ENCODE assay signal across 8 mouse cellular contexts in the genomic region with DNA sequence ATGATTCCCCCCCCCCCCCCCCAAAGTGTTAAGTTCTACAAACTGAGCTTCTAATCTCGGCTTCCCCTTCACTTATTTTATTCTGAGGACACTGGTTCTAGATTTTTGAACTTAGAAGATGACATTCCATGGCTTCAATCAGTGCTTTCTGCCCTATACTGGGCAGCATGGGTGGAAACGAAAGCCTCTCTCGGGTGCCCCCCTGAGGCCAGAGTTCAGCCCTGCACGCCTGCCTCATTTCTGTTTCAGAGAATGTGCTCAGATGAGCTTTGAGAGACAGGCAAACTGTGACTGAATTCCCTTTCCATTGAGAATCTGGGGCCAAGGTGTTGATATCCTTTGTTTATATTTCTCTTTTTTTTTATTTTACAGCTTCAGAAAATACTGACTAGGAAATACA. TPM values are rescaled to one million over a fixed set of nuclear protein-coding genes. Genes with fewer than 3 reads are reported as not detected.
DNase-seq lines count a peak whose midpoint lies in the region; TF ChIP-seq lines count a peak whose summit lies in the region.

No protein-coding gene starts in this region.

- H3K27ac ChIP-seq in gastrocnemius, adult 2 months, result no peak overlapping the region

- peak; percentile 63 for TF ChIP-seq CTCF in gastrocnemius, adult 2 months (IDR thresholded peaks at IDR 0.05)

- no peak overlapping the region for H3K4me3 ChIP-seq in gastrocnemius, adult 2 months

- DNase-seq in gastrocnemius, adult 2 months, result peak; percentile 37
- no peak for DNase-seq in gastrocnemius, postnatal 25 days
- DNase-seq in right cerebral cortex, adult 18-20 months, result peak; percentile 59
- no peak for DNase-seq in right cerebral cortex, postnatal 25 days
- DNase-seq in cerebellum, postnatal 36 days, result peak; percentile 87
- peak; percentile 62 to 66 for DNase-seq in kidney, postnatal 4 days
- peak; percentile 16 for DNase-seq in retina, postnatal 7 days (ENCODE audit: low read depth, low spot score)
- DNase-seq in thymus, postnatal 14 days, result no peak

- intact Hi-C loops in gastrocnemius, adult 2 months (cut with DNase I), result no loop called here

RNA-seq across cellular contexts. Expression of gene Snap25, which starts 7.0 kb away (rescaled TPM):
- total RNA-seq in gastrocnemius, adult 2 months (2021), result not detected
- under 1 TPM in 1 of 2 experiments, not detected in 1; 0.16 TPM for total RNA-seq in gastrocnemius, postnatal 25 days (2021)

Comparison
In these comparisons a context has a peak if more than half of its experiments do, and no peak if none do; other contexts are left out.
1. DNase-seq: peak in gastrocnemius, adult 2 months (single experiment), right cerebral cortex, adult 18-20 months (single experiment), cerebellum, postnatal 36 days (2 of 2), kidney, postnatal 4 days (2 of 2) and retina, postnatal 7 days (single experiment); none in gastrocnemius, postnatal 25 days (single experiment), right cerebral cortex, postnatal 25 days (single experiment) and thymus, postnatal 14 days (single experiment).